Mouse (Mus musculus) lung, embryonic 15.5 days (tissue): ENCODE results near the gene Mpzl2. TPM values are rescaled to one million over a fixed set of nuclear protein-coding genes. Genes with fewer than 3 reads are reported as not detected.

ENCODE experiments used
- ATAC-seq: fragments of 200-750 bp; cut with Nextera tagmentation; 2 replicates; pipeline ENCODE4 v1.8.0; 2017; ENCODE audit warnings: moderate number of reproducible peaks, borderline replicate concordance; ENCODE audit not compliant: low FRiP score, low TSS enrichment; ENCODE audit errors: extremely low read depth
- H3K27ac ChIP-seq: fragments of 300-500 bp; sonication (generic); 2 replicates; pipeline ENCODE4 v1.5.1; 2015; ENCODE audit warnings: moderate library complexity, mild to moderate bottlenecking, inconsistent platforms
- H3K27me3 ChIP-seq: fragments of 300-500 bp; sonication (generic); 2 replicates; pipeline ENCODE4 v1.6.1; 2015; ENCODE audit warnings: inconsistent platforms
- H3K36me3 ChIP-seq: fragments of 300-500 bp; sonication (generic); 2 replicates; pipeline ENCODE4 v1.6.1; 2015; ENCODE audit warnings: inconsistent platforms
- H3K4me1 ChIP-seq: fragments of 300-500 bp; sonication (generic); 2 replicates; pipeline ENCODE4 v1.6.1; 2015; ENCODE audit warnings: inconsistent platforms
- H3K4me2 ChIP-seq: fragments of 300-500 bp; sonication (generic); 2 replicates; pipeline ENCODE4 v1.6.1; 2015; ENCODE audit warnings: inconsistent platforms, mild to moderate bottlenecking, moderate library complexity
- H3K4me3 ChIP-seq: fragments of 300-500 bp; sonication (generic); 2 replicates; pipeline ENCODE4 v1.5.1; 2015; ENCODE audit warnings: mild to moderate bottlenecking, inconsistent platforms
- H3K9ac ChIP-seq: fragments of 300-500 bp; sonication (generic); 2 replicates; pipeline ENCODE4 v1.6.1; 2015; ENCODE audit warnings: inconsistent platforms
- H3K9me3 ChIP-seq: fragments of 300-500 bp; sonication (generic); 2 replicates; pipeline ENCODE4 v1.6.1; 2016; ENCODE audit warnings: inconsistent platforms
- whole genome bisulfite sequencing: fragments of 180-500 bp; shearing (Covaris S2); methylation state at CpG from one replicate; pipeline ENCODE4 v1.1.7; 2015; 5-methylcytosine and 5-hydroxymethylcytosine counted together
- polyA plus RNA-seq: library from polyadenylated mRNA; unstranded; fragments of >200 nt; fragmentation: Nextera tagmentation; extraction: Ambion mirVana; gene quantifications from 2 replicates; pipeline ENCODE4 v1.2.1, GENCODE M21; 2015

Gene Mpzl2
- polyA plus RNA-seq: 15.8 and 16.3 TPM in 2 replicates

GRCm38 (mm10) chr9:45039499-45039898, at the start of gene Mpzl2:
Gene Mpzl2 (plus strand): TSS chr9:45039799.
- peaks cover 55% of the 10 kb centered on the region for H3K27me3 ChIP-seq
- H3K4me2 ChIP-seq: peak within 1 kb of the TSS; percentile 41

GRCm38 (mm10) chr9:44991821-44992220, 47.8 kb upstream of the Mpzl2 start:
- Histone ChIP-seq H3K9ac (no peak overlapping the region), H3K4me1 (no peaks in the 10 kb centered on the region), H3K36me3 (no peaks in the 10 kb centered on the region), H3K27me3 (no peaks in the 10 kb centered on the region), H3K4me2 (no peak overlapping the region), H3K9me3 (no peaks in the 10 kb centered on the region), H3K27ac (no peak overlapping the region), H3K4me3 (no peak overlapping the region)
- no peak for ATAC-seq
- 67% methylated on average over 2 of the region's 2 CpGs for WGBS

More at GRCm38 (mm10) chr9:45039499-45039898, at the start of gene Mpzl2:
- no peaks in the 10 kb centered on the region for H3K9me3 ChIP-seq
- peaks cover 13% of the 10 kb centered on the region; the same call in 1 of the 2 replicates for H3K4me1 ChIP-seq
- WGBS: 48% methylated on average over 5 of the region's 5 CpGs
- ATAC-seq: no peak
- no peak within 1 kb of the TSS for H3K9ac ChIP-seq
- no peaks in the 10 kb centered on the region for H3K36me3 ChIP-seq
- peak within 1 kb of the TSS; percentile 3; the same call in 1 of the 2 replicates for H3K4me3 ChIP-seq
- peak within 1 kb of the TSS; percentile 36; the same call in 1 of the 2 replicates for H3K27ac ChIP-seq

GRCm38 (mm10) chr9:44992271-44992670, 47.3 kb upstream of the Mpzl2 start:
- Histone ChIP-seq H3K27me3 (no peaks in the 10 kb centered on the region), H3K4me2 (no peak overlapping the region), H3K9ac (no peak overlapping the region), H3K27ac (no peak overlapping the region), H3K36me3 (no peaks in the 10 kb centered on the region), H3K9me3 (no peaks in the 10 kb centered on the region), H3K4me1 (no peaks in the 10 kb centered on the region), H3K4me3 (no peak overlapping the region)
- ATAC-seq: no peak

- no peaks in the 10 kb centered on the region for H3K36me3 ChIP-seq
- ATAC-seq: no peak
- WGBS: 59% methylated on average over 2 of the region's 2 CpGs
Observed at GRCm38 (mm10) chr9:44993268-44993667, 46.3 kb upstream of the Mpzl2 start.

GRCm38 (mm10) chr9:44994962-44995361, 44.6 kb upstream of the Mpzl2 start:
- 61% methylated on average over 4 of the region's 4 CpGs for WGBS
- H3K27ac ChIP-seq: no peak overlapping the region
- no peaks in the 10 kb centered on the region for H3K27me3 ChIP-seq
- H3K9me3 ChIP-seq: no peaks in the 10 kb centered on the region
- H3K4me2 ChIP-seq: no peak overlapping the region
- no peaks in the 10 kb centered on the region for H3K4me1 ChIP-seq
- no peak overlapping the region for H3K9ac ChIP-seq
- no peak for ATAC-seq
- no peak overlapping the region for H3K4me3 ChIP-seq
- H3K36me3 ChIP-seq: no peaks in the 10 kb centered on the region

More at GRCm38 (mm10) chr9:44993268-44993667, 46.3 kb upstream of the Mpzl2 start:
- H3K4me2 ChIP-seq: no peak overlapping the region
- H3K9ac ChIP-seq: no peak overlapping the region
- H3K27me3 ChIP-seq: no peaks in the 10 kb centered on the region
- no peak overlapping the region for H3K27ac ChIP-seq
- H3K9me3 ChIP-seq: no peaks in the 10 kb centered on the region
- H3K4me1 ChIP-seq: no peaks in the 10 kb centered on the region
- H3K4me3 ChIP-seq: no peak overlapping the region

- Histone ChIP-seq H3K4me3 (no peak overlapping the region), H3K36me3 (no peaks in the 10 kb centered on the region), H3K27me3 (no peaks in the 10 kb centered on the region), H3K4me1 (no peaks in the 10 kb centered on the region), H3K9ac (no peak overlapping the region), H3K27ac (no peak overlapping the region), H3K4me2 (no peak overlapping the region), H3K9me3 (no peaks in the 10 kb centered on the region)
- no peak for ATAC-seq
- WGBS: 89% methylated on average over 7 of the region's 7 CpGs
Observed at GRCm38 (mm10) chr9:44996590-44996989, 43.0 kb upstream of the Mpzl2 start.

GRCm38 (mm10) chr9:44998138-44998537, 41.5 kb upstream of the Mpzl2 start:
- no peaks in the 10 kb centered on the region for H3K27me3 ChIP-seq
- no peaks in the 10 kb centered on the region for H3K36me3 ChIP-seq
- no peak overlapping the region for H3K4me2 ChIP-seq
- H3K9me3 ChIP-seq: no peaks in the 10 kb centered on the region
- H3K4me1 ChIP-seq: no peaks in the 10 kb centered on the region
- 70% methylated on average over 11 of the region's 11 CpGs for WGBS
- no peak overlapping the region for H3K4me3 ChIP-seq
- ATAC-seq: no peak
- no peak overlapping the region for H3K27ac ChIP-seq
- H3K9ac ChIP-seq: no peak overlapping the region

- H3K9ac ChIP-seq: no peak overlapping the region
- 51% methylated on average over 6 of the region's 6 CpGs for WGBS
- no peak overlapping the region for H3K4me2 ChIP-seq
- H3K4me1 ChIP-seq: no peaks in the 10 kb centered on the region
- H3K9me3 ChIP-seq: no peaks in the 10 kb centered on the region
- H3K4me3 ChIP-seq: no peak overlapping the region
- H3K27ac ChIP-seq: no peak overlapping the region
- no peaks in the 10 kb centered on the region for H3K36me3 ChIP-seq
- H3K27me3 ChIP-seq: no peaks in the 10 kb centered on the region
- no peak for ATAC-seq
Observed at GRCm38 (mm10) chr9:44999171-44999570, 40.4 kb upstream of the Mpzl2 start.

GRCm38 (mm10) chr9:44999776-45000175, 39.8 kb upstream of the Mpzl2 start:
- 76% methylated on average over 5 of the region's 5 CpGs for WGBS
- H3K27ac ChIP-seq: no peak overlapping the region
- H3K27me3 ChIP-seq: no peaks in the 10 kb centered on the region
- ATAC-seq: no peak
- no peaks in the 10 kb centered on the region for H3K9me3 ChIP-seq
- H3K4me3 ChIP-seq: no peak overlapping the region
- H3K36me3 ChIP-seq: no peaks in the 10 kb centered on the region
- no peaks in the 10 kb centered on the region for H3K4me1 ChIP-seq
- no peak overlapping the region for H3K4me2 ChIP-seq
- H3K9ac ChIP-seq: no peak overlapping the region

GRCm38 (mm10) chr9:45000249-45000648, 39.4 kb upstream of the Mpzl2 start:
- Histone ChIP-seq H3K4me2 (no peak overlapping the region), H3K4me3 (no peak overlapping the region), H3K36me3 (no peaks in the 10 kb centered on the region), H3K4me1 (no peaks in the 10 kb centered on the region), H3K27me3 (no peaks in the 10 kb centered on the region), H3K27ac (no peak overlapping the region), H3K9ac (no peak overlapping the region), H3K9me3 (no peaks in the 10 kb centered on the region)
- ATAC-seq: no peak
- WGBS: 55% methylated on average over 3 of the region's 3 CpGs

- Histone ChIP-seq H3K9me3 (no peaks in the 10 kb centered on the region), H3K27ac (no peak overlapping the region), H3K4me1 (no peaks in the 10 kb centered on the region), H3K4me3 (no peak overlapping the region), H3K9ac (no peak overlapping the region), H3K36me3 (no peaks in the 10 kb centered on the region), H3K4me2 (no peak overlapping the region), H3K27me3 (no peaks in the 10 kb centered on the region)
- ATAC-seq: no peak
- 66% methylated on average over 12 of the region's 12 CpGs for WGBS
Observed at GRCm38 (mm10) chr9:45007404-45007803, 32.2 kb upstream of the Mpzl2 start.

- Histone ChIP-seq H3K4me2 (no peak overlapping the region), H3K36me3 (no peaks in the 10 kb centered on the region)
Observed at GRCm38 (mm10) chr9:45008342-45008741, 31.3 kb upstream of the Mpzl2 start.

More at GRCm38 (mm10) chr9:45008342-45008741, 31.3 kb upstream of the Mpzl2 start:
- H3K9ac ChIP-seq: no peak overlapping the region
- no peaks in the 10 kb centered on the region for H3K4me1 ChIP-seq
- WGBS: 75% methylated on average over 4 of the region's 4 CpGs
- no peak for ATAC-seq
- H3K4me3 ChIP-seq: no peak overlapping the region
- no peak overlapping the region for H3K27ac ChIP-seq
- no peaks in the 10 kb centered on the region for H3K27me3 ChIP-seq
- H3K9me3 ChIP-seq: no peaks in the 10 kb centered on the region
